Mouse (Mus musculus) layer of hippocampus, postnatal 36 days (tissue): ENCODE measurements at regions not wholly inside any gene's neighbourhood (a gene's known extent, or its start where the extent isn't known, plus 50 kb on each side); places are given as distances from the start of the nearest gene placed in this dataset.

Source experiments
- DNase-seq, 2 experiments: peaks; one replicate each; pipeline ENCODE4 v3.0.0; 2022

GRCm38 (mm10) chr8:47769452-47769851, 52.5 kb upstream of the Cldn24 start:
- no peak for DNase-seq

GRCm38 (mm10) chr8:47768751-47769150, 53.2 kb upstream of the Cldn24 start:
- DNase-seq = no peak

- DNase-seq = peak; percentile 12 to 19
Observed at GRCm38 (mm10) chr8:47764480-47764879, 50.7 kb upstream of the Cdkn2aip start.

GRCm38 (mm10) chr8:47764068-47764467, 50.3 kb upstream of the Cdkn2aip start:
- no peak for DNase-seq
